Mouse (Mus musculus): ENCODE data around the gene Cdc5l.

DNA sequence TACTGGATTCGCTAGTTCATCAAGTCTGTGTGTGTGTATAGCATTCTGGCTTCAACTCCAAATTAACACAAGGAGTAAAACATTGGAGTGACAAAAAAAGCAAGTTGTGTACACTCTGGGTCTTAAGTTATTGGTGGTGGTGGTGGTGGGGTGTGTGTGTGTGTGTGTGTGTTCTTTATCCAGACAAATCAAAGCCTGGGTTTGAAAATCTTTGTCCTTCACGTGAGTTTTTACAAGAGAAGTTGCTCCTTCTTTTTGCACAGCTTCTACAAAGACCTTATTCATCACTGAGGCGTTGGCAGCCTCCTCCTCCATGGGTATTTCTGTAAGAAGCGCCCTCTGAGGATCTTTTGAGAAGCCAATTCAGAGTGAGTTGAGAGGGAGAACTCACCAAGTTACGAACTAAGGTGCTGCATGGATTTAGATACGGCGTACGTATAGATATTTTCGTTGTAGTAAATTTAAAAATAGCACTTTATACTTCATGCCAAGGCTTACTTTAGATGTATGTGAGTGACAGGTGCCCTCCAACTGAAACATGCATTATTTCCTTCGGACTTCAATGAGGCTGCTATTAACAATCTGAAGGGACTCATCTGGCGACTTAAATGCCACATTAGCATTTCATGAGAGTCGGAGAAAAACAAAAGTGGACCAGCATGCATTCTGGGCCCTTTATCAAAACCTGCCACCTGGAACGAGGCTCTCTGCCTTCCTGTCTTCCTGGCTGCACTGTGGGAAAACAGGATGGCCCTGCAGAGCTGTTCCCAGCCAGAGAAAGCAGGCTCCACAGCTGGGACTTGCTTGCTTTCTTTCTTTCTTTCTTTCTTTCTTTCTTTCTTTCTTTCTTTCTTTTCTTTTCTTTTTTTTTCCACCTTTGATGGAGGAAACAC lies 23.0 kb upstream of the Cdc5l start:
- TF ChIP-seq CTCF (IDR thresholded peaks at IDR 0.05) (no peak), EP300 (IDR thresholded peaks at IDR 0.05; ENCODE audit: insufficient read depth, low read depth, low read length) (no peak), POLR2A (IDR thresholded peaks at IDR 0.05; ENCODE audit: insufficient read depth, low read depth, low read length) (no peak)

Measured in heart, adult 2 months (tissue).